Mouse (Mus musculus): Measurements from ENCODE around the gene Iqsec1.

Iqsec1 gene

DNA sequence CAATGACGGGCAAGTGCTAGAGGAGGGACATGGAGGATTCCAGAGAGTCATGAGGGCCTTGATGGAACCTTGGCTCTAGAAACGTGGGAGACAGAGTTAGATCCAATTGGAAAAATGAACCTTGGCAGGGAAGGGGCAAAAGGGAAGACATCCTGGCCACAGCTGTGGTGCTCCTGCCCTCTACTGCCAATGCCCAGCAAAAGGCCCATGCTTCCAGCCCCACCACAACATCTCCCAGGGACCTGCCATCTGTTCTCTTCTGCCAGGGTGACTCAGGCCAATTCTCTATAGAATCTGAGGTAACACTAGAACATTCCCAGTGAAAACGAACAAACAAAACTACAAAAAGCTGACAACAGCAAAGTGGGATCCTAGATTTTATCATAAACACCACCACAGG lies 173.1 kb downstream of the Iqsec1 start:
- DNase-seq (ENCODE audit: low spot score in 2 of 2) = no peak

DNA sequence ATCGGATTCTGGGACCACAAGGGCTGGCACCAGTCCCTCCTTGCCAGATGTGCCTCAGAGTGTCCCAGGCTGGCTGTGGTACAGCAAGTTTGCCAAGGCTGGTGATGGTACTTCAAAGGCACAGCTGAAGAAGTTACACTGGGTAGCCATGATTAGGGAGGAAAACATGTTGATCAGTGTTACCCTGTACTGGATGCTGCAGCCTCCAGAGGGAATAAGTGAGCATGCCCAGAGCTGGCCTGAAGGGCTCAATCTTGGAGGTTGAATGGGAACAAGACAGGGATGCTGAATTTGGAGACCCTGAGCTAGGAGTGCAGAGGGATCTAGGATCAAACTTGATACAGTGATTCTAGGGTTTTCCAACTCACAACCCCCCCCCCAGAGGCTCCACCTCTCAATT lies 175.0 kb downstream of the Iqsec1 start:
- DNase-seq (ENCODE audit: low spot score in 2 of 2) = no peak

DNA sequence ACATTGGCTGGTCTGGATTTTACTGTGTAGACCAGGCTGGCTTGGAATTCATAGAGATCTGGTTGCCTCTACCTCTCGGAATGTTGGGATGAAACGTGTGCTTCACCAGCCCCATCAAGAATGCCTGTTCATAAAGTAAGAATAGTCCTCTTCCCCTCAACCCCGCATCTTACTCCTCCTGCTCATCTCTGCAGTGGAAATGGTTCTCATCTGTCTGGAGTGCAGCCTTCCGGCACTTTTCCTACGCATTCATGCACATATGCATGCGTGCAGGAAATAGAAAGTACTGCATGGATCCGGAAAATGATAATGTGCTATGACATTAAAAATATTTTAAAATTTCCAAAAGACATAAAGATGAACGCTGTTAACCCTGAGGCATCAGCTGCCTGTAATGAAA lies 175.9 kb downstream of the Iqsec1 start:
- DNase-seq (ENCODE audit: low spot score in 2 of 2) = no peak

DNA sequence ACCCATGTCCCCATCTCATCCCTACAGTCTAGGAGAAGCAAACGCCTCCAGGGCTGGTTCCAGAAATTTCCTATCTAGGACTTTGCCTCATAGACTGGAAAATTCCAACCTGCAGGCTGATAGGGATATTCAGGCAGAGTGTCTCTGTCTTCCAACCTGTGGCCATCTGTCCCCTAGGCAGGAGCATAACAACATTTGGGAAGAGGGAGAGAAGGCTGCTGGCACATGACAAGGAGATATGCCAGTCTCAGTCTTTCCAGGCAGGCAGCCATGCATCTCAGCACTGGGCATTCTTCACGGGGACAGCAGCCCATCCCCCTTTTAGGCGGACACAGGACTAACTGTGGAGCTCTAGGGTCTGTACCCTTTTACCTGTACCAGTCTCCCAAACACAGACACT lies 176.4 kb downstream of the Iqsec1 start:
- no peak for DNase-seq (ENCODE audit: low spot score in 2 of 2)

DNA sequence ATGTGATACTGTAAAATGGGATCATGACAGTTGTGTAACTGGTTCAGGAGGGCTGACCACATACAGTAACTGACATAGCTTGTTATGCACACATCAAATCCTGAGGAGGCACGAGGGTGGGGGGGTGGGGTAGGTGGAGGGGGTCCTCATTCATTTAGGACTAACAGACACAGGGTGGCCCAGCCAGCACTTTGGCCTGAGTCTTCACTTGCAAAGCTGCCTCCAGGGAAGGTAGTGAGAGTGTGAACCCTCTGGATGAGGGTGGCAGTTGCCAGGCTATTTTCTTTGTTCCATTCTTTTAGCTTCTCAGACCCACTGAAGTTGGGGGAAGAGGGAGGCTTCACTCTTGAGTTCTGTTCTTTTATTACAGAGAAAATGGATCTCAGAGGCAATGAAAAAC lies 177.9 kb downstream of the Iqsec1 start:
- no peak for DNase-seq (ENCODE audit: low spot score in 2 of 2)

DNA sequence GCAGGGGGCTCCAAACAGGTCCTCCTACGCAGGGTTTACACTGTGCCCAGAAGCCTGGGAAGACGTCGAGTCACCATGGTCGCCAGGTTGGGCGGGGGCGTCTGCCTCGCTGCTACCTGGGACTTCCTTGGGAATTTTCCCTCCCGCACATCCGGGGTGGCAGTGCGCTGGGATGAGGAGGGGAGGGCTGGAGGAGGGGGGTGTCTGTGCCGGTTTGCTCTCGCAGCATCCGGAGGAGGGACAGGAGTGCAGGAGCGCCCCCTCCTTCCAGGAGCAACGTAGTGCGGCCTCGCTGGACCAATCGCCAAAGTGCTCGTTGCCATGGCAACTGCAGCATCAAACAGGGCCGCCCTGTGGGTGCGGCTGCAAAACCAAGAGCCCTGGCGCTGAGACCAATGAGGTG lies 178.5 kb downstream of the Iqsec1 start:
- peak; percentile 76 to 82 for DNase-seq (ENCODE audit: low spot score in 2 of 2)

DNA sequence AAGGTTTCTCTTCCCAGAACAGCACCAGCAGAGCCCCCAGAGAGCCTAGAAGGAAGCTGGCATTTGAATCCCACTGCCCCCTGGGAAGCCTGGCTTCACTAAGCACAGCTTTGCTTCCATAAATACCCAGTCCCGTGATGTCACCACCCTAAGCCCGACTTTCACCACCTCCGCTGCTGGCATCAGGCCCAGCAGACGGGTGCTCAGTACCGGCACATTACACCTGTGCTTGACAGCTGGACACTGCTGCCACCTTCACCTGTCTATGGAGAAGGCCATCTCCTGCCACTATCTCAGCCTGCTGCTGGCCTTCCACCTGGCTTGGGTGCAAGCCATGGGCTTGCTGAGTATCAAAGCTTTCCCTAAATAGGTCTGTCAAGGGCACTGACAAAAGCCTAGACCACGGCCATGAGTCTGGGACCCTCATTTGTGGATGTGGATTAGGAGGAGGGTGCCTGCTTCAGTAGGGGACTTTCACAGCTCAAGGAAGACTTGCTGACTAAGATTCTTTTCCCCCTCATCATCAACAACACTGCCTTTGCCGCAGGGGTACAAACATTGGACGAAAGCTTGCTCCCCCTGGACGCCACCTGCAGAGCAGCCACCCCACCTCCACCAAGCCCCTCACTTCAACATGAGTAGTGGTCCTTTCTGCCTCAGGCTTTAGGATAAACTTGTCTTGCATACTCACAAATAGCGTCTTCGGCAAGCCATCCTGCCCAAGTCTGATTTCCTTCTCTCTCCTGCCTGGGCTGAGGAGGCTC lies 179.2 kb downstream of the Iqsec1 start:
- DNase-seq (ENCODE audit: low spot score in 2 of 2) = peak; percentile 41 to 46

DNA sequence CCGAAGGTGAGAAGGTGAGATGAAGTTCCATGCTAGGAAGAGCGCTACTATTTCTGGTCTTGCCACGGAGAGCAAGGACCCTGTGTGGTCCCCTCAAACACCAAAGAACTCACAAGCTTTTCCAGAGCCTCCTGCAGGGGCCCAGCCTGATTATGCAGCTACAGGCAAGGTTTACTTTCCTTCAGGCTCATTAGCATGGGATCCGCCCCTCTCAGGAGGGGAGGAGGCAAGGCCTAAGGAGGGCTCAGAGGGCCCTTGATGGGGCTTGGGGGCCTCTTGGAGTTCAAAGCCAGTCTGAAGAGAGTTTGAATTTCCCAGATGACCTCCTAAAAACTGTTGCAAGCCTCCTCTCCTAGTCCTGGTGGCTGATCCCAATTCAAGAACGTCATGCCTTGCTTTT lies 179.9 kb downstream of the Iqsec1 start:
- DNase-seq (ENCODE audit: low spot score in 2 of 2) = no peak

DNA sequence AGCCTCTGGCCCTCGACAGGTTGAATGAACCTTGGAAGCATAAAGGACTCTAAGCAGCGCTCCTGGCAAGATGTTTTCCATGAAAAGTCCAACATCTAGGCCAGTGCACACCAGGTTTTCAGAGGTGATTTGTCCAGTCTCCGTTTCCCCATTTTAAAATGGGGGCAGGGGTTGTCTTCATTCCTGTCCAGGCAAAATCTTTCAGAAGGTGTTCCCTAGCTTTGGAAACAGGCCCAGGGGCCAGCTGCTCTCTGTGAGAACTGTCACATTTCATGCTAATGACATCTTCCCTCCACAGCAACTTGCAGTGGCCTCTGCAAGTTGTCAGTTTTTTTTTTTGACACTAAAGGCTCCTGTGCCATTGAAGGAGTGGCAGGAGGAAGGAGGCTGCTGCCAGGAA lies 180.4 kb downstream of the Iqsec1 start:
- no peak for DNase-seq (ENCODE audit: low spot score in 2 of 2)

DNA sequence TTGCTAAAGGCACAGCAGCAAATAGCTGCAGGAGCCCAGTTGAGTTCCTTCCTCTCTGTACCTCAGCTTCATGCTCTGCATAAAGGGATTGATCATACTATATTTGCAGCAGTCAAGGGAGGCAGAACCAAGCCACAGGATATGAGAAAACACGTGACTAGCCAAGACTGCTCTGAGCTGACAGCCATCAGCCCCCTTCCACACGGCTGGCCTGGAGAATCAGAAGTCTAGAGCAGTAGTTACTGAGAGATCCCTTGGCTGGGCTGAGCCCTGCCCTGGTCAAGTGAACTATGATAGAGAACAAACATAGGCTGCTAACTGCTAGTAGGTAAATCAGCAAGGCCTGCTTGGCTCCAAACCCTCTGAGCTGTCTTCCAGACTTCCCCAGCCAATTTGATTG lies 180.9 kb downstream of the Iqsec1 start:
- no peak for DNase-seq (ENCODE audit: low spot score in 2 of 2)

DNA sequence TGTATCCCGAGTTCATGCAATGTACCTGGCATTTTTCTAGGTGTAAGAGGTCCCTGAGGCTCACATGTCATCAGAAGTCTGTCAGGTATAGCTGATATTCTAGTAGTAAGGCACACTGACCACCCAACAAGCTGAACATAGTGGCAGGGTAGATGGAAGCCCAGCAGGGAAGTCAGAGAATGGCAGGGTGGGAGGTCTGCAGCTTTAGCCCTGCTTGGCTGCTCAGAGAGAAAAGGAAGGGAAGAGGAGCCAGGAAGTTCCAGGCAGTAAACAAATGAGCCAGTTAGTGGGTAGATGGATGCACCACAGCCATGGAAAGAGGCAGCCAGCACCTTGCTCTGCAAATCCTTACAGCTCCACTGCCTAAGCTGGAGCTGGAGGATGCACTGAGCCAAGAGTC lies 181.7 kb downstream of the Iqsec1 start:
- no peak for DNase-seq (ENCODE audit: low spot score in 2 of 2)

DNA sequence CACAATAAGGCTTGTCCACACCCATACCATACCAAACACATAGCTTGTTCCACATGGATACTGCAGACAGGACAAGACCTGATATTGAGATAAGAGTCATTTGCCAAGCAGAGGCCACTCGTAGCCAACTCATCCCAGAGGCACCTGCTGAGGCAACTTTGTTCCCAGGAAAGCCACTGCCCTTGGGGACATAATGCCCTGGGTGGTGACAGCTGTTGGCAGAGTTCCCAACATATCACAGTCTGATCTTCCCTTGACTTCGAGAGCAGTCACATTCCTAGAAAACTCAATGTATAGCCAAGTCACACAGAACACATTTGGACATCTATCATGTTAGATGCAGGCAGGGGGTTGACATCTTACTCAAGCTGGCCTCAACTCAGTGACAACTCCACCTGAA lies 183.4 kb downstream of the Iqsec1 start:
- DNase-seq (ENCODE audit: low spot score in 2 of 2) = no peak

DNA sequence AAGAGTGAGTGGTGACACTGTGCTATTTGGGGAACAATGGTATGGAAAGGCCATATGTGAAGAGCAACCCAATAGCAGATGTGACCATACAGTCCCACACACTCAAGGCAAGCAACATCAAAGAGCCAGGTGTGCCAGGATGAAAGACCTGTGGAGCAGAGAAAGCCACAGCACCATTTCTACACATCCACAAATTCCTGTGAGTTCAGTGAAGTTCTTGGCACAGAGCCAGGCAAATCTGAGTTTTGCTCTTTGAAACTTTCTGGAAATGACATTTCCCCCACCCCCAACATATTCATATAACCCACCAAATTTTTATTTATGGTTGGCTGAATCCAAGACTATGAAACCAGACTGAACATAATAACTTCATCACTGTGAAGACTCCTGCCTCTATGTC lies 183.8 kb downstream of the Iqsec1 start:
- DNase-seq (ENCODE audit: low spot score in 2 of 2) = no peak

DNA sequence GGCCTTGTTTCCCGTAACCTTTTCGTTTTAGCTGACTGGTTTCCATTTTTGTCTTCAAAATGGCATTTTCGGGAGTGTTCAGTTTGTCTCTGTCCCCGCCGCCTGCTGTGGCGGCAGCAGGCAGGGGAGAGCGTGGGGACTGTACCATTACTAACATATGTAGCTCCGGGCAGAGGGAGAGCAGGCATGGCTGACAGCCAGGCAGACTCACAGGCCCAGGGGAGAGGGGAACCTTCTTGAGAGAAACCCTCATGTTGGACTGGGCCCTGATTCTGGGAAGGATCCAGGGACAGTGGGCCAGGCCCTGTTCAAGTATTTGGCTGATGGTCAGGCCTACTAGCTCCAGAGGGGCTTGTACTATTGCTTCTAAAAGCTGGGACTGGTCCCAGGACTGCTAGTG lies 185.9 kb downstream of the Iqsec1 start:
- DNase-seq (ENCODE audit: low spot score in 2 of 2) = no peak

DNA sequence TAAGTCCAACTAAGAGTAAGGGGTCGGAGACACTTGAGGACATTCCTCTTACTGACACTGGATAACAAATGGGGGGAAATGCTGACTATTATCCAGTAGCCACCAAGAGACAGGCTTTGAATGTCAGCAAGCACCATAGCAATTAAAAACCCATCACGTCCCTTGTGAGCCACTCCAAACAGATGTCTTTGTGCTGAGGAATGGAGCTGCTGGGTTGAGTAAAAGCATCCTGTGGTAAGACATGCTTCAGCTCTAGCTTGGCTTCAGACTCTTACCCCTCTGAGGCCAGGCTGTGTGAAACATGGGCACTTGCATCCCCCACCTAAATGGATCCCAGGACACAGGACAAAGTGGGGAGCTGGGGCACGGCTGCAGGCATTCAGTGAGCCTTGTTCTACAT lies 186.4 kb downstream of the Iqsec1 start:
- no peak for DNase-seq (ENCODE audit: low spot score in 2 of 2)

DNA sequence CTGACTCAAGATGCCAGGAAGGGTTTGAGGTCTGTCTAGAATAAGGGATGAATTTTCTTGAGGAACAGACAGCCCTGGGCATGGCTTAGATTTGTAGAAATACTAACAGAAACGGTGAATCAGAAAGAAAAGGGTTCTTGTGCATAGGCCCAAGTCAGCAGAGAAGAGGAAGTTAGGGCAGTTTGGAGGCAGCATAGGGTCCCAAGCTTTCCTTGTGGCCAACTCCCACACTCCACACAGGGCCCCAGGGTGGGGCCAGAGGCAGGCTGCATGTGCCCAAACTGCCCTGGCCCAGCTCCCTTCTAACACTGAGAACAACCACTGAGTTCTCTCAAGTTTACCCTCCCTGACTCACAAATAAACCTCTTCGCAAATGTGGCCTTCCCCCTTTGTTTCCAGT lies 187.7 kb downstream of the Iqsec1 start:
- DNase-seq (ENCODE audit: low spot score in 2 of 2) = no peak

DNA sequence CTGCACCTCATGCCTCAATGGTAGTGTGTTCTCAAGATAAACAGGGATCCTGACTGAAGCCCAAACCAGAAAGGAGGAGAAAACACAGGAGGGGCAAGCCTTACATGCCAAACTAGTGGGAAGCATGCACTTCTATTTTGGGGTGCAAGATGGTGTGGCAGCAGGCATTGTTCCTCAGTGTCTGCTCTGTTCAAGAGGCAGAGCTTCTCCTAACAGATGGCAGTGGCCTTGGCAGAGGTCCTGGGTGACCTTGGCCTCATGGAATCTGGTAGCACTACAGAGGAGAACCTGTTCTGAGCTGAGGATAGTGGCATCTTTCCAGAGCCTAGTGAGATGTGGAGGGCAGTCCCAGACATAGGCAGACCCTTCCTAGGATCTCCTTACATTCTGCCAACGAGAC lies 189.4 kb downstream of the Iqsec1 start:
- DNase-seq (ENCODE audit: low spot score in 2 of 2) = no peak

DNA sequence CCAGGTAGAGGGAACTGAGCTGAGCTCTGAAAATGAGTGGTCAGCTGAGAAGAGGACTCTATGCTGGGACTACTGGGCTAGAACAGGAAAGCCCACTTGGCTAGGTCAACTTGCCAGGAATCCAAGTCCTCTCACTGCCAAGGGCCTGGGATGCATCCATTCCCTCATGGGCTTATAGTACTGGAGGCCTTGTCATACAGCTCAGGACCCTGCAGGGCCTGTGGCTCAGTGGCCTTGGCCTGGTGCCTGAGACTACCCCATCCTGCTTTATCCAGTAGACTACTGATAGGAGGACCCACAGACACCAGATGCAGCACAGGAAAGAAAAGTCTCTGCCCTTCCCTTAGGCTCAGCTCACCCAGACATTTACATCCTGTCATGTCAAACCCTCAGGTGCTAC lies 190.3 kb downstream of the Iqsec1 start:
- no peak for DNase-seq (ENCODE audit: low spot score in 2 of 2)

DNA sequence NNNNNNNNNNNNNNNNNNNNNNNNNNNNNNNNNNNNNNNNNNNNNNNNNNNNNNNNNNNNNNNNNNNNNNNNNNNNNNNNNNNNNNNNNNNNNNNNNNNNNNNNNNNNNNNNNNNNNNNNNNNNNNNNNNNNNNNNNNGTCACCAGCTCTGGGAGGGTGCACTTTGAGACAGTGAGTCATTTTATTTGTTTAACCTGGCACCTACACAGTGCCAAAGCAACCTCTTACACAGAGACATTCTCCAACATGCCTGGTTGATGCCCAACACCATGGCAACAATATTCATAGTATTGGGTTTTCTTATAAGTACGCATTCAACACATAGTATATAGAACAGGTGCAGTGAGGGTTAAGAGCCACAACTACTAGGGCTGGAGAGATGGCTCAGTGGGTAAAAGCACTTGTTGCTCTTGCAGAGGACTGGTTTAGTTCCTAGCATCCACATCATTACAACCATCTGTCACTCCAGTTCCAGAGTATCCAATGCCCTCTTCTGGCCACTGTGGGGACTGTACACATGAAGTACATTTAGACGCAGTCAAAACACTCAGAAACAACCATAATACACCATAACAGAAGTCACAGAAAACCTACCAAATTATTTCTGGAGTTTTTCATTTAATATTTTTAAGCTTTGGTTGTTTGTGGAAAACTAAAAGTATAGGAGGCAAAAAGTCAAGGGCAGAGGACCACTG lies 191.4 kb downstream of the Iqsec1 start:
- no peak for DNase-seq (ENCODE audit: low spot score in 2 of 2)

DNA sequence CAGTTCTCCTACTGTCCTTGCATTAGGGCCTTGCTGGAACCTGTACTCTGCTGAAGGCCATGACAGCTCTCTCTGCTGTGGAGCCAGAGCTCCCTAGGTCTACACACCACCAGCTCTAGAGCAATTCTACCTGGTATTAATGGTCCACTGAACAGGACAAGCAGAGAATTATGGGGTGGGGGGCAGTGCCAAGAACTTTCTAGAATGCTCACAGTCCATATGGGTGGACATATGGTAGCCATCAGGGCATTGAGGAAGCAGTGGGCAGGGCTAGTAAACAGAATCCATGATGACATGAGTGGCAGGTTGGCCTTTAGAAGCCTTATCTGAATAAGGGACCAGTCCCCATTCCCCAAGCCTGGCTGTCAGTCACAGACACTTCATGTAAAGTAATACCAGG lies 197.6 kb downstream of the Iqsec1 start:
- DNase-seq (ENCODE audit: low spot score in 2 of 2) = no peak

DNA sequence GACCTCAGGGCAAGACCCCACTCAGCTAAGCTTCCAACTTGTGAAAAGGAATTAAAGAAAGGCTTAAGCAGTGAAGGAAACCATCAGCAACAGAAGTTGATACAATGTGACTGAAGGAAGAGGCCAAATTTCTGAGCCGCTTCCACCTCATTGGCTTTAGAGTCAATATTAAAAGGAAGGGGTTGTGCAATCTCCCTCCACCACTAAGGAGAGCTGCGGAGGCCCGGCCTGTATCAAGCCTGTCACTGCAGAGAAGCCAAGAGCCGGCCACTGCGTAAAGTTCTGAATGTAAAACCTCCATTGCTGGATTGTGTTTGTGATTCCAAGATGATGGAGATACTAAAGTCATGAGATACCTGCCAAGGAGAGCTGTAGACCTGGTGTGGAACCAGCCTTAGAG lies 199.0 kb downstream of the Iqsec1 start:
- DNase-seq (ENCODE audit: low spot score in 2 of 2) = no peak

DNA sequence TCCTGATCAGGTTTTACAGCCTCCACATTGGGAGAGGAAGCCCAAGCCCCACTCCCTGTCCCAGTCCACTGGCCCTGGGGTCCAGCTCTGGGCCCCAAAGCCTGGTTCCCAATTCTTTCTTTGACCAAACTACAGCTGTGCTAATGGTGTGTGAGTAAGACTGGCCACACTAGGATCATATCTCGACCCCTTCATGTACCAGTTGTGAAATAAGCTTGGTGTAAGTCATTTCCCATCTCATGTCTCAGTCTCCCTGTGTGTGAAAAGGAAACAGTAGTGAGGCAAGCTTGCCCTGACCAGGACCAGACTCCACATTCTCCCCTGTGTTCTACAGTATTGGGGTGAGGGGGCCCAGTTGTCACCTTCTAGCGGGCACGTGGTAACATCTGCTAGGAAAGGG lies 200.9 kb downstream of the Iqsec1 start:
- no peak for DNase-seq (ENCODE audit: low spot score in 2 of 2)

DNA sequence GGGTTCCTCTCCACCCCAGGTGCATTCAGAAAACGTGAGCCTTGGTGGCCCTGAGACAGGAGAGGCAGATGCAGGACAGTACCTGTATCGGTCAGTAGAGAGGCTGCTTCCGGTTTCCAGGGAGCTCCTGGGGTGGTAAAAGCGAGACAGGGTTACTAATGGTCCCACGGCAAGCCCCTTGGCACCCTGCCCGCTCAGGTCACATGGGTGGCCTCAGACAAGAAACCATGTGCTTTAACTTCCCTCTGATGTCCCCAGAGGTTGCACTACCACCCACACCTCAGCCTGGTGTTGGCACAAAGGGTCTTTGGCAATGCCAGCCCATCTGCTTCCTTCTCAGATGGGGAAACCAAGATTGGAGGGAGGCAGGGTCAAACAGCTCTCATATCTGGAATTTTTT lies 201.4 kb downstream of the Iqsec1 start:
- no peak for DNase-seq (ENCODE audit: low spot score in 2 of 2)

DNA sequence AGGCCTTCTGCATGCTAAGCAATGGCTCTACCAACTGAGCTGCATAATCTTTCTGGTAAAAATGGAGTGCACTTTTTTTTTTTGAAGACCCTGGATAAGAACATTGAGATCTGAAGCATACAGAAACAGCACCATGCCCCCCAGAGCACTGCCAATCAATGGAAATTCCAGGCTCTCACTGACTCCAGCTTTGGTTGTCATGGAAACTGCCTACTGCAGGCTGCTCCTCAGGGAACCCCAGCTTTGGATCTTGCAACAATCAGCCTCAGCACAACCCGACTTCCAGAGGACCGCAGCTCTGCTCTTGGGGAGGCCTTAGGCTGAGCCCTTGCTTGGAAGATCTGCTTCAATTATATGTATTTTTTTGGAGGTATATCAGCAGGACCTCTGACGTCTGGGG lies 201.9 kb downstream of the Iqsec1 start:
- no peak for DNase-seq (ENCODE audit: low spot score in 2 of 2)
